Mouse (Mus musculus): ENCODE results near the gene Cfap221. TPM values are rescaled to one million over a fixed set of nuclear protein-coding genes. Genes with fewer than 3 reads are reported as not detected.

Cfap221 gene
- polyA plus RNA-seq, 1 experiment from 2014 or later, result not detected

GRCm38 (mm10) chr1:120006844-120007790, 10.1 kb upstream of the Cfap221 start, which contains the start of gene Sctr:
TSS of gene Sctr (plus strand) at chr1:120006894.
- Histone ChIP-seq H3K4me3 (peak within 1 kb of the TSS; percentile 54), H3K36me3 (no peaks in the 10 kb centered on the region), H3K27me3 (replicated peaks) (peaks cover 47% of the 10 kb centered on the region), H3K4me1 (peaks cover 31% of the 10 kb centered on the region), H3K9ac (peak within 1 kb of the TSS; percentile 51), H3K9me3 (no peaks in the 10 kb centered on the region), H3K4me2 (peak within 1 kb of the TSS; percentile 81), H3K27ac (replicated peaks) (no peak within 1 kb of the TSS)
- ATAC-seq (ENCODE audit: extremely low read depth, insufficient number of reproducible peaks, low FRiP score, low TSS enrichment), result peak; percentile 14; the same call in 1 of the 2 replicates
- 2% methylated on average over 38 of the region's 39 CpGs for WGBS

GRCm38 (mm10) chr1:119997644-119998043, 610 bp upstream of the Cfap221 start:
- Histone ChIP-seq H3K9me3 (no peaks in the 10 kb centered on the region), H3K36me3 (no peaks in the 10 kb centered on the region), H3K4me2 (peak overlapping the region; percentile 79), H3K4me3 (peak overlapping the region; percentile 61), H3K27ac (replicated peaks) (no peak overlapping the region), H3K4me1 (peaks cover 5% of the 10 kb centered on the region), H3K27me3 (replicated peaks) (0 out of 2 replicates have a peak, but pooled peaks cover 1% of the 10 kb centered on the region), H3K9ac (peak overlapping the region; percentile 72; the same call in 1 of the 2 replicates)
- no peak; the same call in 1 of the 2 replicates for ATAC-seq (ENCODE audit: extremely low read depth, insufficient number of reproducible peaks, low FRiP score, low TSS enrichment)
- WGBS, result 23% methylated on average over 5 of the region's 5 CpGs

- Histone ChIP-seq H3K27me3 (replicated peaks) (no peaks in the 10 kb centered on the region), H3K4me1 (no peaks in the 10 kb centered on the region), H3K27ac (replicated peaks) (no peak overlapping the region), H3K4me3 (no peak overlapping the region), H3K36me3 (no peaks in the 10 kb centered on the region), H3K4me2 (no peak overlapping the region), H3K9ac (no peak overlapping the region), H3K9me3 (no peaks in the 10 kb centered on the region)
- 86% methylated on average over 5 of the region's 5 CpGs for WGBS
- ATAC-seq (ENCODE audit: extremely low read depth, insufficient number of reproducible peaks, low FRiP score, low TSS enrichment), result no peak
Measured at GRCm38 (mm10) chr1:119986555-119986954, 10.5 kb downstream of the Cfap221 start.

GRCm38 (mm10) chr1:119975141-119975540, 21.9 kb downstream of the Cfap221 start:
- ATAC-seq (ENCODE audit: extremely low read depth, insufficient number of reproducible peaks, low FRiP score, low TSS enrichment), result no peak
- WGBS, result 67% methylated on average over 4 of the region's 4 CpGs
- H3K27ac ChIP-seq (replicated peaks), result no peak overlapping the region
- H3K9ac ChIP-seq, result no peak overlapping the region
- no peaks in the 10 kb centered on the region for H3K36me3 ChIP-seq
- H3K4me1 ChIP-seq, result no peaks in the 10 kb centered on the region
- no peak overlapping the region for H3K4me2 ChIP-seq
- peaks cover 3% of the 10 kb centered on the region; the same call in 1 of the 2 replicates for H3K9me3 ChIP-seq
- no peaks in the 10 kb centered on the region for H3K27me3 ChIP-seq (replicated peaks)
- H3K4me3 ChIP-seq, result no peak overlapping the region

GRCm38 (mm10) chr1:119973117-119973516, 23.9 kb downstream of the Cfap221 start:
- no peak overlapping the region for H3K9ac ChIP-seq
- no peak overlapping the region for H3K4me3 ChIP-seq
- H3K27me3 ChIP-seq (replicated peaks), result no peaks in the 10 kb centered on the region
- no peak overlapping the region for H3K4me2 ChIP-seq
- no peak for ATAC-seq (ENCODE audit: extremely low read depth, insufficient number of reproducible peaks, low FRiP score, low TSS enrichment)
- 20% methylated on average over 4 of the region's 4 CpGs for WGBS
- H3K4me1 ChIP-seq, result no peaks in the 10 kb centered on the region
- no peak overlapping the region for H3K27ac ChIP-seq (replicated peaks)
- no peaks in the 10 kb centered on the region for H3K9me3 ChIP-seq
- H3K36me3 ChIP-seq, result no peaks in the 10 kb centered on the region

- 22% methylated on average over 12 of the region's 12 CpGs for WGBS
- Histone ChIP-seq H3K27me3 (replicated peaks) (no peaks in the 10 kb centered on the region), H3K4me3 (no peak overlapping the region), H3K4me1 (no peaks in the 10 kb centered on the region), H3K4me2 (no peak overlapping the region), H3K27ac (replicated peaks) (no peak overlapping the region), H3K9ac (no peak overlapping the region), H3K9me3 (no peaks in the 10 kb centered on the region), H3K36me3 (no peaks in the 10 kb centered on the region)
- no peak for ATAC-seq (ENCODE audit: extremely low read depth, insufficient number of reproducible peaks, low FRiP score, low TSS enrichment)
Measured at GRCm38 (mm10) chr1:119965804-119966514, 31.1 kb downstream of the Cfap221 start.

GRCm38 (mm10) chr1:119959920-119960319, 37.1 kb downstream of the Cfap221 start:
- Histone ChIP-seq H3K9ac (no peak overlapping the region), H3K27ac (replicated peaks) (no peak overlapping the region), H3K4me3 (no peak overlapping the region), H3K27me3 (replicated peaks) (no peaks in the 10 kb centered on the region), H3K4me1 (no peaks in the 10 kb centered on the region), H3K4me2 (no peak overlapping the region), H3K9me3 (no peaks in the 10 kb centered on the region), H3K36me3 (no peaks in the 10 kb centered on the region)
- ATAC-seq (ENCODE audit: extremely low read depth, insufficient number of reproducible peaks, low FRiP score, low TSS enrichment), result no peak
- 48% methylated on average over 7 of the region's 7 CpGs for WGBS

- no peak overlapping the region for H3K27ac ChIP-seq (replicated peaks)
- no peak for ATAC-seq (ENCODE audit: extremely low read depth, insufficient number of reproducible peaks, low FRiP score, low TSS enrichment)
- no peaks in the 10 kb centered on the region for H3K36me3 ChIP-seq
- 88% methylated on average over 4 of the region's 4 CpGs for WGBS
- H3K27me3 ChIP-seq (replicated peaks), result no peaks in the 10 kb centered on the region
- no peak overlapping the region for H3K4me2 ChIP-seq
- no peak overlapping the region for H3K4me3 ChIP-seq
- no peaks in the 10 kb centered on the region for H3K9me3 ChIP-seq
- H3K9ac ChIP-seq, result no peak overlapping the region
- no peaks in the 10 kb centered on the region for H3K4me1 ChIP-seq
Measured at GRCm38 (mm10) chr1:119959464-119959863, 37.6 kb downstream of the Cfap221 start.

GRCm38 (mm10) chr1:119957716-119958222, 39.3 kb downstream of the Cfap221 start:
- no peak overlapping the region for H3K9ac ChIP-seq
- H3K4me3 ChIP-seq, result no peak overlapping the region
- no peaks in the 10 kb centered on the region for H3K9me3 ChIP-seq
- 52% methylated on average over 9 of the region's 9 CpGs for WGBS
- ATAC-seq (ENCODE audit: extremely low read depth, insufficient number of reproducible peaks, low FRiP score, low TSS enrichment), result no peak
- H3K4me1 ChIP-seq, result no peaks in the 10 kb centered on the region
- no peak overlapping the region for H3K27ac ChIP-seq (replicated peaks)
- H3K27me3 ChIP-seq (replicated peaks), result no peaks in the 10 kb centered on the region
- H3K4me2 ChIP-seq, result no peak overlapping the region
- no peaks in the 10 kb centered on the region for H3K36me3 ChIP-seq

- Histone ChIP-seq H3K9ac (no peak overlapping the region), H3K4me2 (no peak overlapping the region), H3K4me1 (no peaks in the 10 kb centered on the region), H3K27me3 (replicated peaks) (no peaks in the 10 kb centered on the region), H3K36me3 (no peaks in the 10 kb centered on the region), H3K27ac (replicated peaks) (no peak overlapping the region), H3K9me3 (no peaks in the 10 kb centered on the region), H3K4me3 (no peak overlapping the region)
- 75% methylated on average over 2 of the region's 2 CpGs for WGBS
- no peak for ATAC-seq (ENCODE audit: extremely low read depth, insufficient number of reproducible peaks, low FRiP score, low TSS enrichment)
Measured at GRCm38 (mm10) chr1:119954680-119955079, 42.4 kb downstream of the Cfap221 start.

- Histone ChIP-seq H3K4me1 (no peaks in the 10 kb centered on the region), H3K9me3 (no peaks in the 10 kb centered on the region), H3K36me3 (no peaks in the 10 kb centered on the region), H3K27me3 (replicated peaks) (no peaks in the 10 kb centered on the region), H3K27ac (replicated peaks) (no peak overlapping the region), H3K4me2 (no peak overlapping the region), H3K4me3 (no peak overlapping the region), H3K9ac (no peak overlapping the region)
- no peak for ATAC-seq (ENCODE audit: extremely low read depth, insufficient number of reproducible peaks, low FRiP score, low TSS enrichment)
- 75% methylated on average over 9 of the region's 9 CpGs for WGBS
Measured at GRCm38 (mm10) chr1:119953456-119953855, 43.6 kb downstream of the Cfap221 start.
